Comparison of ENCODE assay signal across 8 mouse cellular contexts in genomic region chr2:32394973-32395372, GRCm38 (mm10). TPM values are rescaled to one million over a fixed set of nuclear protein-coding genes. Genes with fewer than 3 reads are reported as not detected.
DNase-seq lines count a peak whose midpoint lies in the region; ATAC-seq and TF ChIP-seq lines count a peak whose summit lies in the region.

No protein-coding gene starts in this region.

- peaks cover under 1% of the 10 kb centered on the region; the same call in 1 of the 2 replicates for H3K36me3 ChIP-seq in forebrain, embryonic 12.5 days (replicated peaks)
- H3K36me3 ChIP-seq in kidney, embryonic 15.5 days = peaks cover 7% of the 10 kb centered on the region
- peaks cover 3% of the 10 kb centered on the region; the same call in 1 of the 2 replicates for H3K36me3 ChIP-seq in stomach, embryonic 15.5 days

- H3K9ac ChIP-seq in forebrain, embryonic 12.5 days = peak overlapping the region; percentile 87
- H3K9ac ChIP-seq in kidney, embryonic 15.5 days = peak overlapping the region; percentile 81
- peak overlapping the region; percentile 33 for H3K9ac ChIP-seq in stomach, embryonic 15.5 days

- H3K27ac ChIP-seq in left cerebral cortex, adult 2 months = peak overlapping the region; percentile 97
- H3K27ac ChIP-seq in forebrain, embryonic 12.5 days = peak overlapping the region; percentile 84
- H3K27ac ChIP-seq in kidney, embryonic 15.5 days = peak overlapping the region; percentile 96
- H3K27ac ChIP-seq in stomach, embryonic 15.5 days = peak overlapping the region; percentile 94

- peaks cover 18% of the 10 kb centered on the region for H3K4me1 ChIP-seq in forebrain, embryonic 12.5 days
- H3K4me1 ChIP-seq in kidney, embryonic 15.5 days = peaks cover 28% of the 10 kb centered on the region
- peaks cover 11% of the 10 kb centered on the region for H3K4me1 ChIP-seq in stomach, embryonic 15.5 days

- TF ChIP-seq CTCF in left cerebral cortex, adult 2 months (IDR thresholded peaks at IDR 0.05) = peak; percentile 53

- no peak for DNase-seq in left cerebral cortex, adult 2 months (ENCODE audit: extremely low spot score in 1 of 2, low spot score in 2 of 2)
- DNase-seq in left cerebral cortex, postnatal 36 days (ENCODE audit: low spot score in 2 of 2) = no peak
- peak; percentile 40 for DNase-seq in ZHBTc4 (ENCODE audit: low read depth, low spot score)
- DNase-seq in lung, postnatal 14 days = peak; percentile 54
- DNase-seq in gastrocnemius, postnatal 36 days = no peak

- peak overlapping the region; percentile 92 for H3K4me2 ChIP-seq in forebrain, embryonic 12.5 days
- H3K4me2 ChIP-seq in kidney, embryonic 15.5 days = peak overlapping the region; percentile 92
- H3K4me2 ChIP-seq in stomach, embryonic 15.5 days = peak overlapping the region; percentile 85

- no peak for ATAC-seq in forebrain, embryonic 12.5 days (ENCODE audit: low FRiP score)
- ATAC-seq in kidney, embryonic 15.5 days (replicated peaks; ENCODE audit: low FRiP score) = no peak
- ATAC-seq in stomach, embryonic 15.5 days (ENCODE audit: insufficient read depth, low FRiP score, low read depth) = no peak

- no peaks in the 10 kb centered on the region for H3K9me3 ChIP-seq in forebrain, embryonic 12.5 days
- no peaks in the 10 kb centered on the region for H3K9me3 ChIP-seq in kidney, embryonic 15.5 days (replicated peaks)
- H3K9me3 ChIP-seq in stomach, embryonic 15.5 days = no peaks in the 10 kb centered on the region

- intact Hi-C loops in left cerebral cortex, adult 2 months (cut with DNase I) = no loop called here
- intact Hi-C loops in left cerebral cortex, postnatal 36 days (cut with DNase I) = loop anchor here (5.0 kb wide), 1 partner anchor 33 kb away; no protein-coding TSS in a partner anchor
- intact Hi-C loops in gastrocnemius, postnatal 36 days (cut with DNase I) = no loop called here

- 5% methylated on average over 8 of the region's 8 CpGs for WGBS in forebrain, embryonic 12.5 days
- 2% methylated on average over 8 of the region's 8 CpGs for WGBS in kidney, embryonic 15.5 days
- WGBS in stomach, embryonic 15.5 days = 4% methylated on average over 8 of the region's 8 CpGs

- H3K4me3 ChIP-seq in left cerebral cortex, adult 2 months = peak overlapping the region; percentile 84
- peak overlapping the region; percentile 93 for H3K4me3 ChIP-seq in forebrain, embryonic 12.5 days (replicated peaks)
- H3K4me3 ChIP-seq in kidney, embryonic 15.5 days (replicated peaks) = peak overlapping the region; percentile 96
- peak overlapping the region; percentile 85 for H3K4me3 ChIP-seq in stomach, embryonic 15.5 days (replicated peaks)

- no peaks in the 10 kb centered on the region for H3K27me3 ChIP-seq in forebrain, embryonic 12.5 days
- no peaks in the 10 kb centered on the region for H3K27me3 ChIP-seq in kidney, embryonic 15.5 days
- no peaks in the 10 kb centered on the region for H3K27me3 ChIP-seq in stomach, embryonic 15.5 days (replicated peaks)

RNA-seq across cellular contexts. Expression of gene Ptges2, which starts 0.7 kb away (rescaled TPM):
- 10 to 100 TPM; 47.2 to 47.8 TPM for total RNA-seq in left cerebral cortex, adult 2 months (2021)
- 10 to 100 TPM; 40.6 to 54.8 TPM for total RNA-seq in left cerebral cortex, postnatal 36 days (2021)
- polyA plus RNA-seq in forebrain, embryonic 12.5 days (2016; fragmentation: Nextera tagmentation; extraction: Ambion mirVana) = 29.6 and 29.9 TPM in 2 replicates
- polyA plus RNA-seq in kidney, embryonic 15.5 days (2015; fragmentation: Nextera tagmentation; extraction: Ambion mirVana) = 30.5 and 31.2 TPM in 2 replicates
- polyA plus RNA-seq in stomach, embryonic 15.5 days (2015; fragmentation: Nextera tagmentation; extraction: Ambion mirVana) = 28.5 and 31.4 TPM in 2 replicates
- 10 to 100 TPM; 41.3 to 45.0 TPM for total RNA-seq in gastrocnemius, postnatal 36 days (2021)

RNA-seq across cellular contexts. Expression of gene Lcn2, which starts 6.9 kb away (rescaled TPM):
- total RNA-seq in left cerebral cortex, adult 2 months (2021) = 10 to 100 TPM in 1 of 2 experiments, under 1 TPM in 1; 0.44 to 19.4 TPM
- 1 to 10 TPM in 1 of 2 experiments, under 1 TPM in 1; 0.91 to 1.8 TPM for total RNA-seq in left cerebral cortex, postnatal 36 days (2021)
- polyA plus RNA-seq in forebrain, embryonic 12.5 days (2016; fragmentation: Nextera tagmentation; extraction: Ambion mirVana) = 0.45 and 0.50 TPM in 2 replicates
- 6.8 and 9.1 TPM in 2 replicates for polyA plus RNA-seq in kidney, embryonic 15.5 days (2015; fragmentation: Nextera tagmentation; extraction: Ambion mirVana)
- 25.1 and 30.7 TPM in 2 replicates for polyA plus RNA-seq in stomach, embryonic 15.5 days (2015; fragmentation: Nextera tagmentation; extraction: Ambion mirVana)
- total RNA-seq in gastrocnemius, postnatal 36 days (2021) = 1 to 10 TPM; 1.4 to 3.7 TPM

RNA-seq across cellular contexts. Expression of gene 1110008P14Rik, which starts 13.2 kb away (rescaled TPM):
- 100 to 1,000 TPM; 341 to 349 TPM for total RNA-seq in left cerebral cortex, adult 2 months (2021)
- 100 to 1,000 TPM; 312 to 437 TPM for total RNA-seq in left cerebral cortex, postnatal 36 days (2021)
- 51.0 and 51.4 TPM in 2 replicates for polyA plus RNA-seq in forebrain, embryonic 12.5 days (2016; fragmentation: Nextera tagmentation; extraction: Ambion mirVana)
- 47.1 and 52.1 TPM in 2 replicates for polyA plus RNA-seq in kidney, embryonic 15.5 days (2015; fragmentation: Nextera tagmentation; extraction: Ambion mirVana)
- 36.1 and 42.9 TPM in 2 replicates for polyA plus RNA-seq in stomach, embryonic 15.5 days (2015; fragmentation: Nextera tagmentation; extraction: Ambion mirVana)
- 10 to 100 TPM; 36.4 to 44.0 TPM for total RNA-seq in gastrocnemius, postnatal 36 days (2021)

RNA-seq across cellular contexts. Expression of gene Dnm1, which starts 41.8 kb away (rescaled TPM):
- total RNA-seq in left cerebral cortex, adult 2 months (2021) = 1,000 to 10,000 TPM; 1,259 to 1,310 TPM
- 1,000 to 10,000 TPM; 1,215 to 1,406 TPM for total RNA-seq in left cerebral cortex, postnatal 36 days (2021)
- polyA plus RNA-seq in forebrain, embryonic 12.5 days (2016; fragmentation: Nextera tagmentation; extraction: Ambion mirVana) = 18.6 and 19.4 TPM in 2 replicates
- 6.3 and 7.9 TPM in 2 replicates for polyA plus RNA-seq in kidney, embryonic 15.5 days (2015; fragmentation: Nextera tagmentation; extraction: Ambion mirVana)
- 12.1 and 12.8 TPM in 2 replicates for polyA plus RNA-seq in stomach, embryonic 15.5 days (2015; fragmentation: Nextera tagmentation; extraction: Ambion mirVana)
- total RNA-seq in gastrocnemius, postnatal 36 days (2021) = 1 to 10 TPM; 4.8 to 5.3 TPM

RNA-seq across cellular contexts. Expression of gene Ciz1, which starts 42.8 kb away (rescaled TPM):
- total RNA-seq in left cerebral cortex, adult 2 months (2021) = 10 to 100 TPM; 89.7 to 90.1 TPM
- 10 to 100 TPM; 60.4 to 97.8 TPM for total RNA-seq in left cerebral cortex, postnatal 36 days (2021)
- 59.1 and 67.5 TPM in 2 replicates for polyA plus RNA-seq in forebrain, embryonic 12.5 days (2016; fragmentation: Nextera tagmentation; extraction: Ambion mirVana)
- 48.7 and 56.6 TPM in 2 replicates for polyA plus RNA-seq in kidney, embryonic 15.5 days (2015; fragmentation: Nextera tagmentation; extraction: Ambion mirVana)
- polyA plus RNA-seq in stomach, embryonic 15.5 days (2015; fragmentation: Nextera tagmentation; extraction: Ambion mirVana) = 33.8 and 41.6 TPM in 2 replicates
- 10 to 100 TPM; 23.2 to 25.4 TPM for total RNA-seq in gastrocnemius, postnatal 36 days (2021)

Comparison
In these comparisons a context has a peak if more than half of its experiments do, and no peak if none do; other contexts are left out.
1. DNase-seq: peak in ZHBTc4 (single experiment) and lung, postnatal 14 days (single experiment); none in left cerebral cortex, adult 2 months (0 of 2), left cerebral cortex, postnatal 36 days (0 of 2) and gastrocnemius, postnatal 36 days (0 of 2).
2. H3K9ac ChIP-seq: peak in every context shown above with its lines; median percentile 87 in forebrain, embryonic 12.5 days; 81 in kidney, embryonic 15.5 days; 33 in stomach, embryonic 15.5 days.
3. RNA of gene 1110008P14Rik, which starts 13.2 kb away (total RNA-seq): 312 to 437 TPM in left cerebral cortex, postnatal 36 days and 341 to 349 TPM in left cerebral cortex, adult 2 months; 36.4 to 44.0 TPM in gastrocnemius, postnatal 36 days; every median in the first group is over 4 times any median in the second.
4. Peak in every context shown above with its lines, with median percentiles within 50 percentile points of each other: H3K27ac ChIP-seq, H3K4me3 ChIP-seq and H3K4me2 ChIP-seq.